Mouse (Mus musculus): Measurements from ENCODE around the gene Qprt. TPM values are rescaled to one million over a fixed set of nuclear protein-coding genes. Genes with fewer than 3 reads are reported as not detected.
A peak's percentile ranks its signal among the peaks of the same experiment; 100 is the strongest.

Gene Qprt
- total RNA-seq, 1 experiment from 2014 or later = 2.3 TPM

DNA sequence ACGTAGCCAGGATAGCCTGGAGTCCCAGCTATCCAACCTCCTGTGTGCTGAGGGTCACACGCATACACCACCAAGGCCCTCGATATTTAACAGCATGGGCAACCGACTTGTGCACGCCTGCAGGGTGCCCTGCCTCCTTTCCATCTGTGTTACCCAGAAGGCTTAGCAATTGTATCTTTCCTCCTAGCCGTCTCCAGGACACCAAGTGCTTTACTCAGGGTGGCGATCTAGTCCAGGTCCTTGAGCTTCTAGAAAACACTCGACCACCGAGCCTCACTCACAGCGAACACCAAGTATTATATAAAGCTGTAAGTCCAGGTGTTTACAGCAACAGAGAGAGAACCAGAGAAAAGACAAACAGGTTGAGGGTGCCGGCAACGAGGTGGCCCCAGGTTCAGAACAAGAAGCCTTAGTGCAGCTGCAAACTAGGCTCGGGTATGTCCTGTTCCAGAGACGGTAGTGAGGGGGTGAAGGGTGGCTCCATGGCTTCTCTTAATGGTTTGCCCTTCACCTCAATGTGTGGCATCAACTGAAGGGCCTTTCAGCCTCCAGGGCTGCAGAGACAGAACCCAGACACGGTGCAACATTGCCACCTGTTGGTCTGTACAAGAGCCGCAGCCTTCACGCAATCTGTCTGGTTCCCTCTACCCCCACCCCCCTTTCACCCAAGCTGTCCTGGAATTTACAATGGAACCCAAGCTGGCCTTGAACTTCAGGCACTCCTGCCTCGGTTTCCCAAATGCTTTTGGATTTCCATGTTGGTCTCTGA lies 11.6 kb downstream of the Qprt start:
- ATAC-seq (replicated peaks in 1 of 2; ENCODE audit: insufficient read depth in 1 of 2, low FRiP score in 2 of 2, low TSS enrichment in 1 of 2, low read depth in 1 of 2, poor library complexity in 2 of 2, severe bottlenecking in 2 of 2) = peak; percentile 68

GRCm38 (mm10) chr7:127105551-127105950 lies 16.5 kb downstream of the Qprt start:
- ATAC-seq (replicated peaks in 1 of 2; ENCODE audit: insufficient read depth in 1 of 2, low FRiP score in 2 of 2, low TSS enrichment in 1 of 2, low read depth in 1 of 2, poor library complexity in 2 of 2, severe bottlenecking in 2 of 2) = no peak

DNA sequence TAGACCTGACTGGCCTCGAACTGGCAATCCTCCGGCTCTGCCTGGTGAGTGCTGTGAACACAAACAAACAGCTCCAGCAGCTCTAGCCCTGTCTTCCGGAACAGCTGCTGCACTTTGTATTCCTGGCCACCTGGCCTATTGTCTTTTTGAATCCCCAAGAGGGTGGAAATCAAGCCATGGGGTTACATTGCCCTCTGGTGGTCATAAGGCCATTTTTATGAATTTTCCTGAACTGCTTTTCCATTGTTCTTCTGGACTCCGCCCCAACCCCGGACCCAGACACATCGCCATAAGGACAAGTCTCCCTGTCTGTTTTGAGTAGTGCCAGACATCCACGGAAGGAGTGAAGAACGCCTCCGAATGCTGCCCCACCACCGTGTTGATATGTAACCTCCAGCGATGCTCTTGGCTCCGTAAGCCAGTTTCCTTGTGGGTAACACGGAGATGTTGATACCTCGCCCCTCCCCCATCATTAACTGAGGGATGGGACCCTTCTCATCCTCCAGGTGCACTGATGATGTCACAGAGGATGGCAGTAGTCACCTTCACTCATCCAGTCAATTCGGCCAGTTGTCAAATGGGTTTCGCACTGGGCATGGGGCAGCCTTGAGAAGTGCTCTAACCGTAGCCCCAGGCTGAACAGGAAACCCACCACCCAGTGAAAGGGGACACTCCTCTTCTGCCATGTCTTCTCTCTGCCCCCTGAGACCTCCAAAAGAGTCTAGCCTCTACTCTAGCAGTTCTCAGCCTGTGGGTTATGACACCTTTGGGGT lies 17.3 kb downstream of the Qprt start:
- ATAC-seq (replicated peaks in 1 of 2; ENCODE audit: insufficient read depth in 1 of 2, low FRiP score in 2 of 2, low TSS enrichment in 1 of 2, low read depth in 1 of 2, poor library complexity in 2 of 2, severe bottlenecking in 2 of 2) = peak; percentile 70 to 78

- 0 out of 4 replicates have a peak, but pooled peaks have one; percentile 23 to 33 for ATAC-seq (replicated peaks in 1 of 2; ENCODE audit: insufficient read depth in 1 of 2, low FRiP score in 2 of 2, low TSS enrichment in 1 of 2, low read depth in 1 of 2, poor library complexity in 2 of 2, severe bottlenecking in 2 of 2)
Measured at GRCm38 (mm10) chr7:127103960-127104359, 18.1 kb downstream of the Qprt start.

DNA sequence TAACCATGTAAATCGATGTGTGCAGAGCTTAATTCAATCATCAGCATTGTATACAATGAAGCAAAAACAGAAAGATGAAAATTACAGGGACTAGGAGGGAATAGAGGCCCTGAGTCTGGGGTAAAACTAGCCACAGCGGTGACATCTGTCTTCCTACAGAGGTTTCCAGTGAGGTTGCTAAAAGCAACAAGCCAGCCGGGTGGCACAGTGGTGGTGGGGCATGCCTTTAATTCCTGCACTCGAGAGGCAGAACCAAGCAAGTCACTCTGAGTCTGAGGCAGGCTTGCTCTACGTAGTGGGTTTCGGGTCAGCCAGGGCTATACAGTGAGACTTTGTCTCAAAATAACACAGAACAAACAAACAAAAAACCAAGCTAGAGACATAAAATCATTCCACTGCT lies 19.9 kb downstream of the Qprt start:
- no peak for ATAC-seq (replicated peaks in 1 of 2; ENCODE audit: insufficient read depth in 1 of 2, low FRiP score in 2 of 2, low TSS enrichment in 1 of 2, low read depth in 1 of 2, poor library complexity in 2 of 2, severe bottlenecking in 2 of 2)

DNA sequence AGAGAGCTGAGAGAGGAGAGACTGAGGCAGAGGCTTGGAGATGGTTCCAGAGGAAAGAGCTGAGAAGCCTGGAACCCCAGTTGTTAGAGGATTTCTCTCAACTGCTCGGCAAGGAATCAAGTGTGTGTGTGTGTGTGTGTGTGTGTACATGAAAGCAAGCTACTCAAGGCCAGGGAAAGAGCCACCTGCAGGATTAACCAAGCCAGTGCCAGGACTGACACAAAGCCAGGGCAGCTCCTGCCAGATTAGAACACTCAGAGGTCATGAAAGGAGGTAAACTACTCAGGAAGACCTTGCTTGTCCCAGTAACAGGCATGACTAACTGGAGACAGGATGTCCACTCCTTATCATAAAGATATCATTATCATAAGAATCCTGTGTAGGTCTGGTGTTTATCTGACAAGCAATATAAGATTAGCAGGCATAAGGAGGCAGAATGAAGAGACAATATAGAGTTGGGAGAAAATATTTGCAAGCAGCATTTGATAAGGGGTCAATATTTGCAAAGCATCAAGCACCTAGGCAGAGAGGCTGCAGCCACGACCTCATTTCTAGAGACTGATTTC lies 20.5 kb downstream of the Qprt start:
- 0 out of 4 replicates have a peak, but pooled peaks of 1 of the 2 experiments have one; percentile 25 for ATAC-seq (replicated peaks in 1 of 2; ENCODE audit: insufficient read depth in 1 of 2, low FRiP score in 2 of 2, low TSS enrichment in 1 of 2, low read depth in 1 of 2, poor library complexity in 2 of 2, severe bottlenecking in 2 of 2)

GRCm38 (mm10) chr7:127099528-127099927 lies 22.5 kb downstream of the Qprt start:
- no peak for ATAC-seq (replicated peaks in 1 of 2; ENCODE audit: insufficient read depth in 1 of 2, low FRiP score in 2 of 2, low TSS enrichment in 1 of 2, low read depth in 1 of 2, poor library complexity in 2 of 2, severe bottlenecking in 2 of 2)

DNA sequence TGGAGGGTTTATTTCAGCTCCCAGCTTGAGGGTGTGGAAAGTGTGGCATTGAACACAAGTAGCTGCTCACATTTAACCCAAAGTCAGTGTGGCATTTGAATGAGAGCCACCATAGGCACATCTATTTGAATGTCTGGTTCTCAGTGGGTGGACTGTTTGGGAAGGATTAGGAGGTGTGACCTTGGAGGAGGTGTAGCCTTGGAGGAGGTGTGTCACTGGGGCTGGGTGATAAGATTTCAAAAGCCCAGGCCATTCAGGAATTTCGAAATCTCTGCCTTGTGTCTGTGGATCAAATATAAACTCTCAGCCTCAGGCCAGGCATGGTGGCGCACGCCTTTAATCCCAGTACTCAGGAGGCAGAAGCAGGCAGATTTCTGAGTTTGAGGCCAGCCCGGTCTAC lies 23.1 kb downstream of the Qprt start:
- no peak for ATAC-seq (replicated peaks in 1 of 2; ENCODE audit: insufficient read depth in 1 of 2, low FRiP score in 2 of 2, low TSS enrichment in 1 of 2, low read depth in 1 of 2, poor library complexity in 2 of 2, severe bottlenecking in 2 of 2)

- ATAC-seq (replicated peaks in 1 of 2; ENCODE audit: insufficient read depth in 1 of 2, low FRiP score in 2 of 2, low TSS enrichment in 1 of 2, low read depth in 1 of 2, poor library complexity in 2 of 2, severe bottlenecking in 2 of 2) = no peak
Measured at GRCm38 (mm10) chr7:127098521-127098920, 23.5 kb downstream of the Qprt start.

GRCm38 (mm10) chr7:127096456-127096855 lies 25.6 kb downstream of the Qprt start:
- no peak for ATAC-seq (replicated peaks in 1 of 2; ENCODE audit: insufficient read depth in 1 of 2, low FRiP score in 2 of 2, low TSS enrichment in 1 of 2, low read depth in 1 of 2, poor library complexity in 2 of 2, severe bottlenecking in 2 of 2)

- no peak for ATAC-seq (replicated peaks in 1 of 2; ENCODE audit: insufficient read depth in 1 of 2, low FRiP score in 2 of 2, low TSS enrichment in 1 of 2, low read depth in 1 of 2, poor library complexity in 2 of 2, severe bottlenecking in 2 of 2)
Measured at GRCm38 (mm10) chr7:127093914-127094313, 28.1 kb downstream of the Qprt start.

- ATAC-seq (replicated peaks in 1 of 2; ENCODE audit: insufficient read depth in 1 of 2, low FRiP score in 2 of 2, low TSS enrichment in 1 of 2, low read depth in 1 of 2, poor library complexity in 2 of 2, severe bottlenecking in 2 of 2) = peak; percentile 93 to 95
Measured at GRCm38 (mm10) chr7:127091114-127091896, 30.7 kb downstream of the Qprt start, which contains the start of gene AI467606. Gene AI467606, plus strand, starts transcription at chr7:127091359.

GRCm38 (mm10) chr7:127090154-127091113 lies 31.6 kb downstream of the Qprt start:
- peak; percentile 5 to 16; a peak in 2 of 4 replicates for ATAC-seq (replicated peaks in 1 of 2; ENCODE audit: insufficient read depth in 1 of 2, low FRiP score in 2 of 2, low TSS enrichment in 1 of 2, low read depth in 1 of 2, poor library complexity in 2 of 2, severe bottlenecking in 2 of 2)

DNA sequence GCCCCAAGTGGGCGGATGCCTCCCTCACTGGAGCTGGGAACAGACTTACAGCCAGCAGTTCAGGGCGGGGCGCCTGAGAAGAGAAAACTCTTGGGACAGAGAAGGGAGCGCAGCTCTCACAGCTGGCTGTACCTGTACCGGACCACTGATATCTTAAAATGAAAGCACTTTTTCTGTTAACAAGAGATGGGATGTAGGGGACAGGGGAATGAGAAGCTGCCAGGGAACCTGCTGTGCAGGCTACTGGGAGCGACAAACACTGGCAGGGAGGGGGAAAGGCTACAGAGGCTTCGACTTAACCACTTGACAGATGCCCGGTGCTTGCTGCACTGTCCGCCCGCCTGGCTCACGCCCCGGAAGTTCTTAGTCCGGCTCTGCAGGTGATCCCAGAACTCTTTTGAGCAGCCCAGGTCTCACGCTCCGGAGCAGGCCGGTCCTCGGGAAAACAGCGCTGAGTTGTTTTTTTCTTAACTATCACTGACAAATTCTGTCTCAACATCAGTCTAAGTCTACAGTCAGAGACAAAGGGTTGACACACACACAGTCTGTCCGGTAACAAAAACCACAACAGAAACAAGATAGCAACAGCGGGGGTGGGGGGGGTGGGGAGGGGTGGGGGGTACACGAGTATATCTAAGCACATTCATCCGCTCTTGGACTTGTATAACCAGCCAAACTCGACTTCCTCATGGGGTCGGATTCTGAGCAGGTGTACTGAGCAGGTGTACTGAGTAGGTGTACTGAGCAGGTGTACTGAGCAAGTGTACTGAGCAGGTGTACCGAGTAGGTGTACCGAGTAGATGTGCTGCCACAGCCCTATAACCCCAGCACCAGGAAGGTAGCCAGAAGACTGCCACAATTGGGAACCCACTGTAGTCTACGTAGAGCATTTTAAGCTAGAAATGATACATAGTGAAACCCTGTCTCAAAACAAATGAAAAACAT lies 32.9 kb downstream of the Qprt start:
- no peak for ATAC-seq (replicated peaks in 1 of 2; ENCODE audit: insufficient read depth in 1 of 2, low FRiP score in 2 of 2, low TSS enrichment in 1 of 2, low read depth in 1 of 2, poor library complexity in 2 of 2, severe bottlenecking in 2 of 2)

GRCm38 (mm10) chr7:127088083-127088482 lies 33.9 kb downstream of the Qprt start:
- no peak for ATAC-seq (replicated peaks in 1 of 2; ENCODE audit: insufficient read depth in 1 of 2, low FRiP score in 2 of 2, low TSS enrichment in 1 of 2, low read depth in 1 of 2, poor library complexity in 2 of 2, severe bottlenecking in 2 of 2)
